Mouse (Mus musculus) spleen, adult 2 months (tissue): ENCODE results near the gene Igf2bp3.

ENCODE experiments used
- CTCF ChIP-seq: fragments of 200-500 bp; IDR thresholded peaks from 2 replicates; pipeline ENCODE4 v1.5.1; 2011; ENCODE audit warnings: mild to moderate bottlenecking, inconsistent platforms; ENCODE audit not compliant: insufficient read depth, insufficient read length, insufficient replicate concordance; ENCODE audit errors: extremely low read depth
- POLR2A ChIP-seq: fragments of 200-500 bp; IDR thresholded peaks from 2 replicates; pipeline ENCODE4 v1.6.1; 2011; ENCODE audit warnings: low read depth, low read length, inconsistent platforms

- TF ChIP-seq CTCF: no peak
- no peak for TF ChIP-seq POLR2A
Observed at GRCm38 (mm10) chr6:49113895-49114294, 100.9 kb downstream of the Igf2bp3 start.
